Mouse (Mus musculus) liver, adult 2 months (tissue): Measurements from ENCODE around the gene Cdh22. TPM values are rescaled to one million over a fixed set of nuclear protein-coding genes. Genes with fewer than 3 reads are reported as not detected.

Experiments
- DNase-seq: peaks from one replicate; pipeline ENCODE4 v3.0.0-alpha.2; 2011; ENCODE audit warnings: low read depth, low spot score; ENCODE audit errors: extremely low read depth
- H3K27ac ChIP-seq: fragments of 200-500 bp; replicated peaks from 2 replicates; pipeline ENCODE4 v1.5.1; 2012; ENCODE audit warnings: low read depth, mild to moderate bottlenecking, control low read depth, inconsistent platforms, low read length; ENCODE audit not compliant: insufficient read depth
- H3K27me3 ChIP-seq: fragments of 200-500 bp; 2 replicates; pipeline ENCODE4 v1.6.1; 2012; ENCODE audit warnings: mild to moderate bottlenecking, moderate library complexity, low read length, inconsistent platforms; ENCODE audit not compliant: control insufficient read depth, insufficient read depth
- H3K36me3 ChIP-seq: fragments of 200-500 bp; 2 replicates; pipeline ENCODE4 v1.6.1; 2012; ENCODE audit warnings: low read length, inconsistent platforms; ENCODE audit not compliant: control insufficient read depth, insufficient read depth
- H3K4me1 ChIP-seq: fragments of 200-500 bp; 2 replicates; pipeline ENCODE4 v1.6.1; 2011; ENCODE audit warnings: low read length; ENCODE audit not compliant: control insufficient read depth, insufficient read depth
- H3K4me3 ChIP-seq: fragments of 200-500 bp; 2 replicates; pipeline ENCODE4 v1.5.1; 2011; ENCODE audit warnings: low read depth, mild to moderate bottlenecking, control low read depth, low read length, moderate library complexity; ENCODE audit not compliant: insufficient read depth
- H3K79me2 ChIP-seq: fragments of 200-500 bp; 2 replicates; pipeline ENCODE4 v1.6.1; 2012; ENCODE audit warnings: inconsistent platforms, mild to moderate bottlenecking, low read length, moderate library complexity; ENCODE audit not compliant: control insufficient read depth, insufficient read depth
- H3K9ac ChIP-seq: fragments of 200-500 bp; 2 replicates; pipeline ENCODE4 v1.6.1; 2012; ENCODE audit warnings: low read depth, mild to moderate bottlenecking, control low read depth, inconsistent platforms, low read length
- CTCF ChIP-seq: fragments of 200-500 bp; IDR thresholded peaks from 2 replicates; pipeline ENCODE4 v1.5.1; 2011; ENCODE audit warnings: low read depth, low read length, control low read depth
- POLR2A ChIP-seq: fragments of 200-500 bp; IDR thresholded peaks from 2 replicates; pipeline ENCODE4 v1.6.1; 2011; ENCODE audit warnings: low read length, control low read depth; ENCODE audit not compliant: insufficient read depth; ENCODE audit errors: extremely low read depth
- WGBS: fragments of 180-500 bp; shearing (Covaris S2); methylation state at CpG from one replicate; pipeline ENCODE4 v1.1.7; 2018; 5-methylcytosine and 5-hydroxymethylcytosine counted together
- polyA plus RNA-seq: library from polyadenylated mRNA; depleted of rRNA; stranded (reverse); fragments of >200 nt; gene quantifications from 2 replicates; pipeline ENCODE4 v1.2.3, GENCODE M21; 2012
- total RNA-seq: library from RNA; depleted of rRNA; stranded (reverse); fragments of >200 nt; gene quantifications from 2 replicates; pipeline ENCODE4 v1.2.3, GENCODE M21; 2014

Gene Cdh22
- total and polyA plus RNA-seq, 2 experiments, result not detected

DNA sequence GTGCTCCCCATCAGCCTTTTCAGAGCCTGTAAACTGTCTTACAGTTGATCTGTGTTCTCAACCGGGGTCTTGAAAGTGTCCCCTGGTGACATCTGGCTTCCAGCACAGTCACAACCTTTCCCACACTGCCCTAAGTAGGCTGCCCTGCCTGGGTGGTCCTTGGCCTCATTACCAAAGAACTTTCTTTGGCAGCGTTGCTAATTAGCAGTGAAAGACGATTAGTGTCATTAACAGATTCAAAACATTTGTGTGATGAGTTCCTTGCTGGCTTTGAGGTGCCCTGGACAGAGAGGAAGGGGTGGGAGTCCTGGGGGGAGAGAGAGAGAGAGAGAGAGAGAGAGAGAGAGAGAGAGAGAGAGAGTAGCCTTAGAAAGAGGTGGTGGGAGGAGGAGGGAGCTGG is 14.3 kb upstream of the Cdh22 start:
- TF ChIP-seq POLR2A, result no peak
- no peak for TF ChIP-seq CTCF
- Histone ChIP-seq H3K79me2 (no peaks in the 10 kb centered on the region), H3K4me3 (no peak overlapping the region), H3K27me3 (peaks cover 6% of the 10 kb centered on the region; the same call in 1 of the 2 replicates), H3K36me3 (no peaks in the 10 kb centered on the region), H3K9ac (no peak overlapping the region), H3K27ac (no peak overlapping the region), H3K4me1 (no peaks in the 10 kb centered on the region)
- 43% methylated on average over 3 of the region's 3 CpGs for WGBS
- no peak for DNase-seq

- TF ChIP-seq CTCF (no peak), POLR2A (no peak)
- peaks cover 8% of the 10 kb centered on the region for H3K27me3 ChIP-seq
- no peak overlapping the region for H3K27ac ChIP-seq
- H3K9ac ChIP-seq, result no peak overlapping the region
- no peaks in the 10 kb centered on the region for H3K36me3 ChIP-seq
- no peaks in the 10 kb centered on the region for H3K79me2 ChIP-seq
- WGBS, result 25% methylated on average over 11 of the region's 11 CpGs
- H3K4me3 ChIP-seq, result no peak overlapping the region
- H3K4me1 ChIP-seq, result no peaks in the 10 kb centered on the region
- no peak for DNase-seq
These were observed 11.7 kb upstream of the Cdh22 start for GRCm38 (mm10) chr2:165246349-165246748.

DNA sequence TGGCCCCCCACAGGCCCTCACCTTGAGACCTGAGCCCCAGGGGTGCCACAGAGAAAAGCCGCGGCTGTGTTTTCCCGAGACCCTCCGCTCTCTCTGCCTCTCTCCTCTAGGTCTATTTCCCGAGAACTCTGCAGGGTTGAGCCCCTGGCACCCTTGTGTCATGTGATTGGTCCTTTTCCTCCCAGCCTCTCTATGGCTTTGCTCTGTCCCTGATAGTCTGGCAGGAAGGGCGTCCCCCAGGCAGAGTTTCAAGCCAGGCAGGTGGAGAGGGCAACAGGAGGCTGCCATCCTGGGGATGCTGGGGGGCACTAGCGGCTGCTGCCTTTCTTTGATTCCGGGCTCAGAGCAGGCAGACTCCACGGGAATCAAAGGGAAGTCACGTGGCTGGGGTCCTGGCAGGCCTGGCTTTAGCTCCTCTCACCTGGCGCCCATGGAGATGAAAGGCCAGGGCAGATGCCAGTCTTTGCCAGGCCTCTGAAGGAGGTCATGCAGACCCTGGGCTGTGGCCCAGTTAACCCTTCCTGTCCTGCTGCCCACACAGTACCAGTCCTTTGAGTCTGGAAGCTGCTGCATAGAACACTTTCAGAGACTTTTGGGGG is 8.6 kb upstream of the Cdh22 start:
- 9% methylated on average over 11 of the region's 11 CpGs for WGBS
- no peak overlapping the region for H3K4me3 ChIP-seq
- H3K36me3 ChIP-seq, result no peaks in the 10 kb centered on the region
- peaks cover 16% of the 10 kb centered on the region for H3K27me3 ChIP-seq
- TF ChIP-seq CTCF, result no peak
- TF ChIP-seq POLR2A, result no peak
- no peaks in the 10 kb centered on the region for H3K4me1 ChIP-seq
- no peak overlapping the region for H3K9ac ChIP-seq
- no peak overlapping the region for H3K27ac ChIP-seq
- H3K79me2 ChIP-seq, result no peaks in the 10 kb centered on the region
- DNase-seq, result no peak

GRCm38 (mm10) chr2:165242575-165242974 is 7.9 kb upstream of the Cdh22 start:
- H3K4me3 ChIP-seq, result no peak overlapping the region
- H3K4me1 ChIP-seq, result no peaks in the 10 kb centered on the region
- WGBS, result 3% methylated on average over 13 of the region's 13 CpGs
- peaks cover 16% of the 10 kb centered on the region for H3K27me3 ChIP-seq
- no peak overlapping the region for H3K27ac ChIP-seq
- H3K79me2 ChIP-seq, result no peaks in the 10 kb centered on the region
- H3K9ac ChIP-seq, result no peak overlapping the region
- no peak for DNase-seq
- H3K36me3 ChIP-seq, result no peaks in the 10 kb centered on the region
- TF ChIP-seq CTCF, result no peak
- TF ChIP-seq POLR2A, result no peak

- H3K79me2 ChIP-seq, result no peaks in the 10 kb centered on the region
- DNase-seq, result no peak
- 54% methylated on average over 7 of the region's 7 CpGs for WGBS
- no peaks in the 10 kb centered on the region for H3K36me3 ChIP-seq
- H3K9ac ChIP-seq, result no peak overlapping the region
- TF ChIP-seq CTCF (no peak), POLR2A (no peak)
- no peaks in the 10 kb centered on the region for H3K4me1 ChIP-seq
- no peak overlapping the region for H3K4me3 ChIP-seq
- no peak overlapping the region for H3K27ac ChIP-seq
- H3K27me3 ChIP-seq, result peaks cover 16% of the 10 kb centered on the region
These were observed 7.1 kb upstream of the Cdh22 start for GRCm38 (mm10) chr2:165241786-165242185.

GRCm38 (mm10) chr2:165240371-165240770 is 5.7 kb upstream of the Cdh22 start:
- no peak for DNase-seq
- H3K79me2 ChIP-seq, result no peaks in the 10 kb centered on the region
- H3K4me3 ChIP-seq, result no peak overlapping the region
- no peak overlapping the region for H3K9ac ChIP-seq
- no peak overlapping the region for H3K27ac ChIP-seq
- TF ChIP-seq POLR2A (no peak), CTCF (no peak)
- H3K4me1 ChIP-seq, result no peaks in the 10 kb centered on the region
- no peaks in the 10 kb centered on the region for H3K36me3 ChIP-seq
- WGBS, result 29% methylated on average over 8 of the region's 8 CpGs
- H3K27me3 ChIP-seq, result peaks cover 12% of the 10 kb centered on the region
